Mouse (Mus musculus) cerebellum, postnatal 4 days (tissue): ENCODE data around the gene Scn11a.
A peak's percentile ranks its signal among the peaks of the same experiment; 100 is the strongest.

Source experiments
- DNase-seq, 2 experiments: peaks; one replicate each; pipeline ENCODE4 v3.0.0; 2022; ENCODE audit warnings: low spot score in 2 of 2, mixed read lengths in 1 of 2

The Scn11a gene

DNA sequence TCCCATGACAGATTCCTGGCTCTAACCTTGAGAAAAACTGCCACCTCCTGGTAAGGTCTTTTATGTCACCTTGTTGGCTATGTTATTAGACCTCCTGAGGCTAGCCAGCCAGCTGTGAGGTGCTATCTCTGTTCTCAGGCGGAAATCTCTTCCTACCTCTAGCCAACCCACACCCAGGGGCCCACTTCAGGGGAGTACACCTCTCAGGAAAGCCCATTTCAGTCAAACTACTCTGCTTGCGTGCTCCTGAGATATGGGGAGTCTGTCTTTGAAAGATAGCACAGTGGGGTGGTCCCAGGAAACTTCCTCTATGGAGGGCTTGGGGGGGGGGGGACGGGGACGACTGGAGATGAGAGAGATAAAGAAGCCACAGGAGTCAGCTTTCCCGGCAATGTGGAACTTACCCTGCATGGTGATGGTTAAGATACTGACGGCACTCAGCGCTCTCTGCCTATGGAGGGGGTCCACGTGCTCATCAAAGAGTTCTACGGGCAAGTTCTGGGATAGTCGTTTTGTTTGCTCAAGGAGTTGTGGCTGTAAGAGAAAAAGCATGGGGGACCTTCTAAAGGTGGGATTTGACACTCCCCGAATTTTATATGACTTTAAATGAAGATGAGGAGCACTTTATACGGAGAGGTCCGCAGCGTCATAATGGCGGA lies 29.9 kb downstream of the Scn11a start:
- no peak for DNase-seq

DNA sequence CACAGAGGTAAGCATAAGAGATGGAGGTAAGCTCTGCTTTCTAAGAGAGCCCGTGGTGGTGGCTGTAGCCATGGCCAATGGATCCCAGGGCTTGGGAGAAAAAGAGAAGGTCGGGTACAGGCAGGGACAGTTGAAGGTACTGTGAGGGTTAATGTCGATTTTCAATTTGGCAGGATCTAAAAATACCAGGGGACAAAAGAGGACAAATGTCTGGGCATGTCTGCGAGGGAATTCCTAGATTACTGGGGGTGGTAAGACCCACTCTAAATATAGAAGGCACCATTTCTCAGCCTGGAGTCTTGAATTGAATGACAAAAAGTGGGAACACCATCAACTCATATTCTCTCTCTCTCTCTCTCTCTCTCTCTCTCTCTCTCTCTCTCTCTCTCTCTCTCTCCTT lies 30.8 kb downstream of the Scn11a start:
- no peak for DNase-seq

DNA sequence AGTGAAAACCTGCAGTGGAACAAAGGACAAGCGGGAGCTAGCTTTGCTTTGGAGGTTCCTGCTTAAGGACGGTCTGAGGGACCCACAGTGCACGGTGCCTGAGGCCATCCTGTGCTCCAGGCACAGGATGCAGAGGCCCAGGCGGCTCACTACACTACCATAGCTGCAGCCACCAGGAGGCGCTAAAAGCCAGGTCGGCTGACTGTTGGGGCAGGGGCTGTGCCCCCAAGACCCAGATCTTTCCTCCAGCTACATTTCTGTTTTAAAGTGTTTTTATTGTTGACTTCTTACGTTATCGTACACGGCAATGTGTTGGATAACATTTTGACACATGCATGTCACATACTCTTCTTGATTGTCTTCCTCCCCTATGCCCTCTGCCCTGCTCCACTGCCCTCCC lies 32.8 kb downstream of the Scn11a start:
- DNase-seq, result peak in 1 of 2 experiments; percentile 44

DNA sequence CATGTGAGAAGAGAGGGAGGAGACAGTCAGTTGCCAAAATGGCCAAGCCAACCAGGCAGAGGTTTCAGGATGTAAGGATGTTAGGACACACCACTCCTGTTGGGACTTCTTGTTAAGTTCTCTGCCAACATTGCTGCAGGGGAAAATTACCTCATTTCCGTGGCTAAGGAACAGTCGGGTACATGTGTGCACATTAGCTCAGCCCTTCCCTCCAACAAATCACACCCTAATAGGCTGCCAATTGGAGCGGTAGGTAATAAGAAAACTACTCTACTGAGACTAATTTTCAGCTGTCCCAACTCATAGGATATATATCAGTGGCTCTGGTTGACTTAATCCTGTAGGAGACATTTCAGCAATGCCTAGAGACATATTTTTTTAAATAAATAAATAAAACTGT lies 44.4 kb downstream of the Scn11a start:
- no peak for DNase-seq

DNA sequence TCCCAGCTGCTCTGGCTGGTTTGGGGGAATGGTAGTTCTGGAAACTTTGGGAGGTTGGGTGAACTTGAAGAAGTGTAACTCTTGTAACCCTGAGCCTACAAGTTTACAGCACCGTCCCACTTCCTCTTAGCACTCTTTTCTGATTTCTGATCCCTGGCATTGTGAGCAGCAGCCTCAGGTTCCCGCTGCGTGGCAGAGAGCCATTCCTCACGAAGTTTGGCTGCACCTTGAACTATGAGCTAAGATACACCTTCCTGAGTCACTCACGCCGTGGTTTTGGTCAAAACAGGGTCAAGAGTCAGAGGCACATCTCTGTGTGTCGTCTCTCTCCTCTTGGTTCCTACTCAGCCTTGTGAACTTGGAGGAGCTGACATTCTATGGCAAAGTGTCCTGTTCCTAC lies 48.6 kb downstream of the Scn11a start:
- DNase-seq, result no peak

DNA sequence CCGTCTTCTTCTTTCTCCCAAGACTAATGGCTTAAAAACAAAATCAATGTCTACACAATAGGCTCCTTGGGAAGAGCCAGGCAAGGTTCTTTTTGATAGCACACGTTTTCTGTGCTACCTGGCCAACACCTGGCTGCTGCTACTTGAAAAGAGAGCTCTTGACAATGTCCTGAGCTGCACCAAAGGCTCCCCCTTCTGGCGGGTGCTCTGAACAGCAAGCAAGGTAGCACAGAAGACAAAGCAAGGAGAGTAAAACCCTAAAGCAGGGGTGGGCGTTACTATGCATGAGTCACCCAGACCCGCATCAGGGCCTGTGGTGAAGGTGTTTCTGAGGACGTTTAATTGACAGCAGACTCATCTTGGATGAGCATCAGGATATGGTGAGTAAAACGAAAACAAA lies 56.7 kb downstream of the Scn11a start:
- DNase-seq, result peak in 1 of 2 experiments; percentile 10

DNA sequence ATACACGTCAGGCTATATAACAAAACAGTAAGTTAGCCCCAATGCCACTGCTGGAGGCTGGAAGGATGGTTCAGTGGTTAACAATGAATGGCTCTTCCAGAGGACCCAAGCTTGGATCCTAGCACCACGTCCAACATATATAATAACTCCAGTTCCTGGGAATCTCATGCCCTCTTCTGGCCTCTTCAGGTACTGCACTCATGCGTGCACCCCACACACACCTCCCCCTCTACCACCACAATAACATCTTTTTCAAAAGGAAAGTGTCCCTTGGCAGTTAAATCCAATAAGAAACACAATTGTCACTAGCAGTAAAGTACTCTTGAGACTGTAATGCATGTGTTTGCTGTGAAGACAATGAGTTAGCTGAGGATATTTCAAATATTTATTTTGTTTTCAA lies 65.0 kb downstream of the Scn11a start:
- DNase-seq, result no peak

DNA sequence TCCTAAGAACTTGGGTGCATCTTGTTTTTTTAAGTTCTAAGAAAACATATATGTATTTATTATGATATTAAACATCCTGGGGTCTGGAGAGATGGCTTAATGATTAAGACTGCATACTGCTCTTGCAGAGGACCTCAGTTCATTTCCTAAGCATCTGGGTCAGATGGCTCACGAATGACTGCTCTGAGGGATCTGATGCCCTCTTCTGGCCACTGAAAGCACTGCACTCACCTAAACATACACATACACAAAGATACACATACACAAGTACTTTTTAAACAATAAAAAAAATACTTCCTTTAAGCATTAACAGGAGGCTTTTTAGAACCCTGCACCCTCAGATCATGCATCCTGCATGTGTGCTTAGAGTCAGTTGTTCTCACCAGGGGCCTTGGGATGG lies 65.8 kb downstream of the Scn11a start:
- no peak for DNase-seq

DNA sequence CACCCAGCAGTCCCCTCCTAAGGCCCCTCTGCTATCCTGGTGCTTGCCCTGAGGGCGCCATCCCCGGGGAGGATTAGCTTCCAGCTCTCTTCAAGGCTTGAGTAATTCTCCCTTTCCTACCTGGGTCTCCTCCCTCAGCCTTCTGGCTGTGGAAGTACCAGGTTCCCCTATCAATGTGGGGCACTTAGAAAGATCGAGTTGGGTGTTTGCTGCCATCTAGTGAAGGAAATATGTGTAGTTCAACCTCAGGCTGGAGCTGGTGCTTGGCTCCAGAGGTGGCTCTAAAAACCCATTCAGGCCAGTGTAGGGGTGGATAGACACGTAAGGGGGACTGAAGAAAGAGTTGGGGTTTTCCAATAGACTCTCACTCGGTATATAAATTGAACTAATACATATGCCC lies 73.7 kb downstream of the Scn11a start:
- peak in 1 of 2 experiments; percentile 16 for DNase-seq

DNA sequence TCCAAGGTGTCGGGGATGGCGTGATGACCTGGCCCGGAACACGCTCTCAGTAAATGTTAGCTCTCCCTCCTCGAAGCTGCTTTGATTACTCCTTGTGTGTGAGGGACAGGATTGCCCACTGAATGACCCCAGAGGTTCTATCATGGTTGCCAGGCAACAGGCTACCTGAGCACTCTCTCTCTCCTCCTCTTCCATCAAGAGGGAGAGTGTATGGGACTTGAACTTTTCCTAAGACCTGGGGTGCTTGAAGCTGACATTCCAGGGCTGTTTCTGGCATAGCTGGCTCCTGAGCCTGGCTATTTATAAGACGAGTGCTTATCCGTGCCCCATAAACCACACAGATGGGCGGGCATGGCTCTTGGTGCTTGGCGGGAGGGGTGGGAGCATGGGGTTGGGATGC lies 76.1 kb downstream of the Scn11a start:
- no peak for DNase-seq

DNA sequence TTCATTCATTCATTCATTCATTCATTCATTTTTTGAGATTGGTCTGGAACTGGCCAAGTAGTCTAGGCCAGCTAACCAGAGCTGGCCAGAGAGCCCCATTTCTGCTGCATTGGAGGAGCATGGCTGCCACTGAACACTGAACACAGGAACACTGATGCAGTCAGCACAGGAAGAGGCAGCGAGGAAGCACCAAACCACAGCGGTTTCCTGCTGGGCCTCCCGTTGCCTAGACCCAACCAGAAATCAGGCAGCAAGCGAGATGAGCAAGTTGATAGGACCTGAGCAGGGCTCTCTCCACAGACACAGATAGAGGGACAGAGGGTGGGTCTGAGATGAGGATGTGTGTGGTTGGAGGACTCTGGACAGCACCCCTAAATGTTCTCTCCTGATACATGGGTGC lies 81.4 kb downstream of the Scn11a start:
- DNase-seq, result no peak

DNA sequence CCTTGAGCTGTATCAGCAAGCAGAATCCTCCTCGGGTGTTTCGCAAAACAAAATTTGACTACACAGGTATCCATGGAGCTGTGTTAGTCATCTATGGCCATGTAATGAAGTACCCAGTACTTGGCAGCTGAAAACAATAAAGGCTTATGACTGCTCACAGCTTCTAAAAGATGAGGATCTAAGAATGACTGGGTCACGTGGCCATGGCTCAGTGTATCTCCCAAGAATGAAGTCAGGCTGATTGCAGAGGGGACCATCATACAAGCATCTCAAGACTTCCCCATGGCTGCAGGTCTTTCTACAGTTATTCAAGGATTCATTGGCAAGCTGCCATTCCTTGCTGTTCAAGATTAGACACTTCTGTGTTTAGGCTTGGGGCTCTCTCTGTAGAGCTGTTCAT lies 81.9 kb downstream of the Scn11a start:
- no peak for DNase-seq

DNA sequence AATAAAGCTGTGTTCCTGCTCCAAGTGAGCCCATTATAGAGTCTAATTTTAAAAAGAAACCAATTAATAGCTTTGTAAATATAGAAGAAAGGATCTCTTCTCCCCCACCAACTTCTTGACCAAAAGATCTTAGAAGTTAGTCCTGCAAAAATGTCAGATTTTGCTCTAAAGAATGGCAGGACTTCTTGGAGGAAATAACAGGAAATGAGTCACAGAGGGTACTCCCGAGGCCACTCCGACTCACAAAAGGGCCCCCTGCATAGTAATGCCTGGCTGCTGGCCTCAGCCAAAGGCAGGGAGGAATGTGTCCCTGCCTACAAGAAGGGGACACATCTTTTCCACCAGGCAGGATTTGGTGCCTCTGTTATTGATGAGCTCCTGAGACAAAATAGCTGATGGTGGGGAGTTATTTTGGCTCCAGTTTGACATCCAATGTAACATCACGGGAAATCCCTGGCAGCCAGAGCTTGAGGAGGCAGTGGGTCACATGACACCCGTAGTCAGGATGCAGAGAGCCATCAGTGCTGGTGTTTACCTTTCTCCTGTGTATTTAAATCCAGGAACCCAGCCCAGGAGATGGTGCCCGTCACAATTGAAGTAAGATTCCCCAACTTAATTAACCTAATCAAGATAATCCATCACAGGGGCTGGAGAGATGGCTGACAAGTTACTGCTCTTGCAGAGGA lies 84.0 kb downstream of the Scn11a start:
- no peak for DNase-seq

DNA sequence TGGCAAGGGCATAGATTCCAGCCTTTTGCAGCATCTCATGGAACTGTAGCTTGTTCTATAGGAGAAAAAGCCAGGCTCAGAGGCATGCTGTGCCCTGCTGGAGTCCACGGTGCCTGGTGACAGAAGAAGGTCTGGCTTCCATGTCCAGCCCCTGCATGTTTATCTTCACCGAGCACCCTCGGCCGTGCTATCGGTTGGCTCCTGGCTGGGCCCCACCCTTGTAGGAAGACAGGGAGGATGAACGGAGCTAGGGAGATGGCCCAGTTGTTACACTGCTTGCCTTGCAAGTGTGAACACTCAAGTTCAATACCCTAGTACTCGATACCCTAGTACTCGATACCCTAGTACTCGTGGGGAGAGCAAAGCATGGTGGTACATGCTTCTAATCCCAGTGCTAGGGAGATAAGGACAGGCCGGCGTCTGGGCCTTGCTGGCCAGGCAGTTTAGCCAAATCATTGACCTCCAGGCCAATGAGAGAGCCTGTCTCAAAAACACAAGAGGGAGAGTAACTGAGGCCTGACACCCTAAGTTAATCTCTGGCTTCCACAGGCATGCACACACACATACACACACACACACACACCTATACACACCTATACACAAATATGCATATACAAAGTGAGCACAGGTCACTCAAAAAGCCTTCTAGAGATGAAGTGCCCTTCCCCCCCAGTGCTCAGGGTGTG lies 96.7 kb downstream of the Scn11a start:
- no peak for DNase-seq

DNA sequence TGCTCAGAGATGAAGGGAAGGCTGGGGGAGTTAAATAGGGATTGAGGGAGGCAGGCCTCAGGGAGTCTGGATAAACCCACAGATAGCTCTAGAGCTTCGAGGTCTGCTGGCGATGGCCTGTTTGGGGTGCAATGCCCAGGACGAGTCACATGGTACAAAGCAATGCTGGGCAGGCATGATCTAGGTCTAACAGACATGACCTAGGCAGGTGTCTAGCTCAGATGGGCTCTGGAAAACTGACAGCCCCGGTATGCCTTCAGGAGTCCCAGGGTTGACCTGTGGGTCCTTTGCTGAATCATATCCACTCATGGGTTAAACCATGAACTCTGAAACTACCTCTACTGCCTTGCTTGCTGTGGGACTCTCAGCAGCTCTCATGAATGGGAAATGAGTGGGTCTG lies 98.3 kb downstream of the Scn11a start:
- DNase-seq, result no peak

DNA sequence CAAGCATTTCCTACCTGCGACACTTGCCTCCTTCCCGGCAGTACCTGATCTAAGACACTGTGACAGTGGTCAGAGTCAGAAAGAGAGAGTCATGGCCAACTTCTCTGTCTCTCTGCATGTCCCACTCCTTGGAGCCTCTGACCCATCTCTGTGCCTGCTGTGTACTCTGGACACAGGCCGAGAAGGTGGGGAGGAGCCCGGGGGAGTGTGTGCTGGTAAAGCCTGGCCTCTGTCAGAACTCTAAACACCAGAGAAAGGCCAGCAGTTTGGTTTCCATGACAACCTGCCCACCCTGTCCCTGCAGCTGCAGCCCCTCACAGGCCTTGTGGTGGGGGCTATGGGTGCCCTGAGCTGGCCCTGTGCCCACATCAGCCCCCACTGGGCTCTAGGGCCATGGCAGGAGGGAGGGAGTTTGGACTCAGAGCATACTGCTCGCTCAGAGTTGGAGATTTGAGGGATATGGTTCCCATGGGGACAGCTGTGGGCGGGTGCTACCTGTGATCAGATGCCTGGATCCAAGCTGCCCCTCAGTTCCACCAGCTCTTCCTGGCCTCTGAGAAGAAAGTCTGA lies 99.9 kb downstream of the Scn11a start:
- peak in 1 of 2 experiments; percentile 3 for DNase-seq

DNA sequence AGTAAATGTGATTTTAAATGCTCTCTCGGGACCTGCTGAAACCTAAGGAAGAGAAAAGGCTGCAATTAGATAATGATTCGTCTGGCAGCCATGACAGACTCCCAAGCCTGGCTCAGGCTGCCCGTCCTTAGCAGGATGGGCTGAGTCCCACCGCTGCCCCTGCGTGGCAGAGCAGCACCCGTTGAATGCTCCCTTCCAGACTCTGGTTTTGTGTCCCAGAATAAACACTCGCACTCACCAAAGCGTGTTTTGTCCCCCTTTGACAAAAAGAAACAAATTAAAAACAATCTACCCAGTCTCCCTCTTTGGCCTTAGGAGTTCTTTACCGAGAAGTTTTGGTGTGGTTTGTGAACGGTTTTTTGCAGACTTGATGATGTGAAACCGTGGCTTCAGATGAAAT lies 106.0 kb downstream of the Scn11a start, which contains the start of gene Scn10a:
Scn10a (minus strand) TSS at position 101 of the 400 bp plus-strand sequence.
- no peak for DNase-seq

DNA sequence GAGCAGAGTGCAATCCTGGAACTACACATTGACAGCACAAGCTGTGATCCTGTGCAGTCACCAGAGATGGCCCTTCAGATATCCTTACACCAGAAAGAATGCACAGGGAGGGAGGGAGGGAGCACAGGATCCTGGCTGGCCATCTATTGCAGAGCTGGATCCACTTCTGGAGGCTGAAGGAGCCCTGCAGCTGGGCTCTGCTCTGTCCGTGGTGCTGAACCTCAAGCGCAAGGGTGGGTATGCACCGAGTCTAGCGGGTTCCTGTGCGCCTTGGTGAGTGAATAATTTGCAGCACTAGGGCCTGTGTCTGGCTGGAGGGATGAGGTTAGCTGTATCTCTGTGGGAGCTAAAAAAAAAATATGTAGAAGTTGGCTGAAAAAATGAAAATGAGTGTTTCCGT lies 118.6 kb downstream of the Scn11a start:
- no peak for DNase-seq
